Mouse (Mus musculus): ENCODE data around the gene Yy2. TPM values are rescaled to one million over a fixed set of nuclear protein-coding genes. Genes with fewer than 3 reads are reported as not detected.
A peak's percentile ranks its signal among the peaks of the same experiment; 100 is the strongest.

Yy2 gene
- polyA plus RNA-seq (2015; fragmentation: Nextera tagmentation; extraction: Ambion mirVana), result 2.9 and 3.9 TPM in 2 replicates

DNA sequence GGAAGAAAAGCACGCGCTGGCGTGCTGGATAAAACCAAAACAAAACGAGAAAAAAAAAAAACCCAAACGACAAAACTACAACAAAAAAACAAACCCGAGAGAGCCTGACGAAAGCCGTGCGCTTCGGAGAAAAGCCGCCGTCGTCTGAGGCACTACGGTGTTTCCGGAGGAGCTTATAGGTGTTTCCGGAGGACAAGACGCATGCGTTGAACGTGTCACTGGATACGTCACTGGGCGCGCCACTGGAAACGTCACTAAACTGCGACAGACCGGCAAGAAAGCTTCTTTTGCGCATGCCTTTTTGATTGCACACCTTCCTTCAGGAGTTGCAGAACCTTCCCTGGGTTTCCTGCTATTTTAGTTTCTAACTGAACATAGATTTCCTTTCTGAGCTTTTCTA is at the start of gene Yy2:
Gene Yy2 (minus strand): TSS at position 146 of the 400 bp plus-strand sequence.
- 83% methylated on average over 26 of the region's 26 CpGs for WGBS
- no peaks in the 10 kb centered on the region for H3K36me3 ChIP-seq
- no peak within 1 kb of the TSS for H3K9ac ChIP-seq
- no peak within 1 kb of the TSS for H3K4me2 ChIP-seq
- no peak within 1 kb of the TSS for H3K4me3 ChIP-seq (replicated peaks)
- ATAC-seq (ENCODE audit: insufficient read depth, low FRiP score, low read depth), result no peak
- H3K4me1 ChIP-seq, result no peaks in the 10 kb centered on the region
- H3K27ac ChIP-seq, result no peak within 1 kb of the TSS
- H3K9me3 ChIP-seq, result no peaks in the 10 kb centered on the region
- no peaks in the 10 kb centered on the region for H3K27me3 ChIP-seq (replicated peaks)

DNA sequence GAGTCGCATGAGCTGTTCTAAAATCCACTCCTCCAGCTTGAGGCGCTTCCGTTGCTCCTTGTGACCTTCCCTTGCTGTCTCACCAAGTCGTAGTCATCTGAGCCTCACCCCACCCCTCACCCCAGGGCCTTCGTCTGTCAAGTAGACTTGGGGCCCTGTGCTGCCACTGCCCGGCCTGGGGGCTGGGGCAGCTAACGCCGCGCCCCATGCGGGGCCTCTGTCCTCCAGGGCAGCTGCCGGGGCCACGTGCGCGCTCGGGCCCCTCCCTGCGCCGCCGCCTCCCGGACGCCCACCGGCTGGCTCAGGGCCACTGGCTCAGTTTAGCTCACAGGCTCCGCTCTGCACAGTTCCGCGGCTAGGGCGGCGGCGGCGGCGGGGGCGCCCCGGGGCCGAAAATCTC is 44.1 kb upstream of the Yy2 start:
- H3K36me3 ChIP-seq, result no peaks in the 10 kb centered on the region
- WGBS, result 31% methylated on average over 32 of the region's 32 CpGs
- H3K4me1 ChIP-seq, result no peaks in the 10 kb centered on the region
- no peaks in the 10 kb centered on the region for H3K9me3 ChIP-seq
- H3K9ac ChIP-seq, result no peak overlapping the region
- H3K27me3 ChIP-seq (replicated peaks), result no peaks in the 10 kb centered on the region
- H3K4me2 ChIP-seq, result peak overlapping the region; percentile 46
- peak overlapping the region; percentile 11; the same call in 1 of the 2 replicates for H3K4me3 ChIP-seq (replicated peaks)
- no peak overlapping the region for H3K27ac ChIP-seq
- ATAC-seq (ENCODE audit: insufficient read depth, low FRiP score, low read depth), result no peak

DNA sequence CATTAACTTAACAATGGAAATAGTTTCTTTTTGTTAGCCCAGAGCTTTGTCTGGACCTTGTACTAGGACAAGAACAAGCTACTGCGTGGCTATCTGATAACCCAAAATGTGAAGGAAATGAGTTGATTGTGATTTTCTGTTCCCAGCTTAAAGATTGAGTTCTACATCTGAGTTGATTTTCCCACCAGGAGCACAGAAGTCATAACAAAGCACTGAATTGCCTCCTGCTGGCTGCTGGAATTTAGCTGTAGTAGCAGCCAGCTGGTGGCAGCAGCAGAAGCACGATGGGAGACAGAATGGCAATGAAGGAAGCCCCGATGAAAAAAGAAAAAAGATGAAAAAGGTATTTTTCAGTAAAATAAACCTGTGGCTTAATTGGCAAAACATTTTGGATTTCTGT is 32.7 kb upstream of the Yy2 start:
- Histone ChIP-seq H3K4me1 (no peaks in the 10 kb centered on the region), H3K27me3 (replicated peaks) (no peaks in the 10 kb centered on the region), H3K36me3 (no peaks in the 10 kb centered on the region), H3K4me2 (no peak overlapping the region), H3K4me3 (replicated peaks) (no peak overlapping the region), H3K9ac (no peak overlapping the region), H3K9me3 (no peaks in the 10 kb centered on the region), H3K27ac (no peak overlapping the region)
- 26% methylated on average over 3 of the region's 3 CpGs for WGBS
- ATAC-seq (ENCODE audit: insufficient read depth, low FRiP score, low read depth), result no peak

DNA sequence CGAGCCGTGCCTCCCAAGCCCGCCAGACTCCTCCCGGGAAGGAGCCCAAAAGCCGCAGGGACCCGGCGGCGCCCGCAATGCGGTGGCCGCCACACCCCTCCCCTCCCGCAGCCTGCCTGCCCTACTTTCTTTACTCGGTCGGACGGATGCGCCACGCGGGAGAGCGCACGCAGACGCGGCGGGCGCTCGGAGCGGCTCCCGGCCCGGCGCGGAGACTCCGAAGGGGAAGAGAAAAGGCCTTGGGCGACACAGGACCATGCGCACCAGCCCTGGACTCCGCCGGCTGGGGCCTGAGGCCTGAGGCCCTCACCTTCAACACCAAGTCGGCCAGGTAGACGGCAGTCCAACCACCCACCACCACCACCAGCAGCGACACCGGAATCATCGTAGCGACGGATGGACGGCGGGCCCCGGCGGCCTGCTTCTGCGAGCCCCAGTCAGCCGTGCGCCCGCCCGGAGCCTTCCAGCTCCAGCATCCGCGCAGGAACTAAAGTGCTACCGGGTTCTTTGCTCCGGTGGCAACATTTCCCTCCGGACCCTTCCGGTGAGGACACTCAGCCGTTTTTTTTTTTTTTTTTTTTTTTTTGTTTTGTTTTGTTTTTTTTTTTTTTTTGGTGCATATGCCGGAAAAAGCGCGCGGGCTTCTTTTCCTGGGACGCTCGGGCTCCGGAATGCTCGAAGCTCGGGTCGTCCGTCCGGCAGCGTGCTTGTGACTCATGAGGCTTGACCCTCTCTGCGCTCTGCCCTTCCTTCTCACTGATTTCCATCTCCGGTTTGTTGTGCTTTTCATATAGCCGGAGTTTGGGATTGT is 29.6 kb upstream of the Yy2 start, which contains the start of gene Mbtps2:
Gene Mbtps2 (minus strand): TSS at position 530 of the 811 bp plus-strand sequence.
- Histone ChIP-seq H3K36me3 (no peaks in the 10 kb centered on the region), H3K4me2 (peak within 1 kb of the TSS; percentile 46), H3K4me3 (replicated peaks) (peak within 1 kb of the TSS; percentile 59), H3K9ac (peak within 1 kb of the TSS; percentile 48), H3K27ac (peak within 1 kb of the TSS; percentile 92), H3K4me1 (no peaks in the 10 kb centered on the region), H3K9me3 (no peaks in the 10 kb centered on the region), H3K27me3 (replicated peaks) (no peaks in the 10 kb centered on the region)
- peak; percentile 83; the same call in 1 of the 2 replicates for ATAC-seq (ENCODE audit: insufficient read depth, low FRiP score, low read depth)
- WGBS, result 17% methylated on average over 50 of the region's 74 CpGs

DNA sequence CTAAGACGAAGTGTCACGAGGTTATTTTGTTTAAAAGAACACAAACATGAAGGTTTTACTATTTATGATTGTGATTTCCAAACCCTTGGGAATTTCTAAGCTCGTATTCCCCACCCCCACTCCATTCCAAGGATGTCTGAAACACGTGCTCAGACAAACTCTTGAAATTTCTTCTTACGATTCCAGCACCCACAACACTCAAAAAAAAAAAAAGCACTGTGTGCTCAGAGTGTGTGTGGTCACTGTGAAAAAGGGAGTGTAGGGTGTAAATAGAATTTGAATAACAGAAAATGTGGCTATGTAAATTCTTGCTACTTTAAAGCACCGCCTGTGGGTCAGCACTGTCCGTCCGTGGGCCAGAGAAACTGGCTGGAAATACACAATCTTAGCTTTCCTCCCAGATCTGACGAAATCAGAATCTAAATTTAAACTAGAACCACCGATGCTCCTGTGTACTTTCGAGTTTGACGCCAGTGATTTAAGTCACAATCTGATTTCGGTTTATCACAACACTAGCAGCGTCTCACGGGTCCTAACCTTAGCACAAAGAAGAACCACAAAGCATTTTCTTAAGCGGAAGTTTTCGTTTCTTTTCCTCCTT is 28.9 kb upstream of the Yy2 start:
- Histone ChIP-seq H3K27me3 (replicated peaks) (no peaks in the 10 kb centered on the region), H3K27ac (peak overlapping the region; percentile 92), H3K4me1 (no peaks in the 10 kb centered on the region), H3K9ac (peak overlapping the region; percentile 48; the same call in 1 of the 2 replicates), H3K9me3 (no peaks in the 10 kb centered on the region), H3K4me3 (replicated peaks) (peak overlapping the region; percentile 59), H3K36me3 (no peaks in the 10 kb centered on the region), H3K4me2 (peak overlapping the region; percentile 46)
- WGBS, result 14% methylated on average over 17 of the region's 17 CpGs
- no peak for ATAC-seq (ENCODE audit: insufficient read depth, low FRiP score, low read depth)

DNA sequence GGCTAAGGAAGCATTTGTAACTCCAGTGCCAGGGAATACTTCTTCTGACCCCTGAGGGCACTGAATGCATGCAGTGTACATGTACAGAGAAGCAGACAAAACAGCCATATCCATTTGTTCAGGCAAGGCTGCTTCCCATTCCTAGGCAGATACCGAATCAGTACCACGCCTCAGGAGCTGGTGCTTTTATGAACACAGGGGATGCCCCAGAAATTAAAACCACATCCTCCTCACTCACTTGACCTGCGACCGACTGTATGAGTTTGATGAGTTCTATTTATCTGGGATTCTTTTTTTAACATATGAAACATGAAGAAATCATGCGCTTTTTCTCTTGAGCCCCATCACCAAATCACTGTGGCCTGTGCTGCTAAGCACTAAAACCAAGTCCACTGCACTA is 28.0 kb upstream of the Yy2 start:
- H3K36me3 ChIP-seq, result no peaks in the 10 kb centered on the region
- H3K9me3 ChIP-seq, result no peaks in the 10 kb centered on the region
- no peak for ATAC-seq (ENCODE audit: insufficient read depth, low FRiP score, low read depth)
- H3K4me1 ChIP-seq, result no peaks in the 10 kb centered on the region
- H3K27me3 ChIP-seq (replicated peaks), result no peaks in the 10 kb centered on the region
- H3K27ac ChIP-seq, result no peak overlapping the region
- WGBS, result 78% methylated on average over 5 of the region's 5 CpGs
- peak overlapping the region; percentile 46 for H3K4me2 ChIP-seq
- H3K9ac ChIP-seq, result no peak overlapping the region
- 0 out of 2 replicates have a peak overlapping the region, but pooled peaks have one; percentile 59 for H3K4me3 ChIP-seq (replicated peaks)

DNA sequence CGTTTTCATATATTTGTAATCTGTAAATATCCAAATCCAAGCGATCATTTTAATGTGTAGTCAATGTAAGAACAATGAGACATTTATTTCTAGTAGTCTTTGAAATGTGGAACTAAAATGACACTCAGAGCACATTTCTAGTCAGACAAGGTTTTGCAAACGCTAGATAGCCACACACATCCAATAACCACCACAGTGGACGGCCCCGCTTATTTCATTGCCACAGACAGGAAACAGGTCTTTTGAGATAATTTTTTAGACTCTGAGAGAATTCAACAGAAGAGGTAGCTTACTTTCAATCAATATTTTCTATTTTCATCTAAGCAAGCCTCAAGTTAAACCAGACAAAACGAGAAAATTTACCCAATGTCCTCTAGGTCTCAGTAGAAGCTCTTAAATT is 27.1 kb upstream of the Yy2 start:
- Histone ChIP-seq H3K9me3 (no peaks in the 10 kb centered on the region), H3K36me3 (no peaks in the 10 kb centered on the region), H3K9ac (no peak overlapping the region), H3K4me2 (no peak overlapping the region), H3K4me1 (no peaks in the 10 kb centered on the region), H3K27ac (no peak overlapping the region), H3K27me3 (replicated peaks) (no peaks in the 10 kb centered on the region), H3K4me3 (replicated peaks) (no peak overlapping the region)
- WGBS, result 74% methylated on average over 6 of the region's 6 CpGs
- no peak for ATAC-seq (ENCODE audit: insufficient read depth, low FRiP score, low read depth)

DNA sequence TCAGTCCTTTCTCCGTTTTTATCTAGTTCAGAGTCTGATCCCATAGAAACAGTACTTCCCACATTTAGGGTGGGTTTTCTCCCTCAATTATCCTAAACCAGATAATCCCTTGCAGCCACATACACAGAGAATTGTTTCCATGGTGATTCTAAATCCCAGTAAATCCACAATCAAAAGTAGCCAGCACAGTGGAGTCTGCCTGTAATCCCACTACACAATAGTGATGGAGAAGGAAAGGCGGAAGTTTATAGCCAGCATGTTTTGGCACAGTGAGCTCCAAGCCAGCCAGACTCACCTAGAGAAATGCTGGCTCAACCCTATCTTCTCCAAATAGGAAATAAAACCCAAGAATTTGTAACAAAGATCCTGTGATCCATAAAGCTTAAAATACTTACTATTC is 25.8 kb upstream of the Yy2 start:
- no peaks in the 10 kb centered on the region for H3K9me3 ChIP-seq
- WGBS, result 69% methylated on average over 2 of the region's 2 CpGs
- no peaks in the 10 kb centered on the region for H3K4me1 ChIP-seq
- H3K27me3 ChIP-seq (replicated peaks), result no peaks in the 10 kb centered on the region
- H3K4me3 ChIP-seq (replicated peaks), result no peak overlapping the region
- no peak overlapping the region for H3K4me2 ChIP-seq
- H3K9ac ChIP-seq, result no peak overlapping the region
- 0 out of 2 replicates have a peak, but pooled peaks cover 4% of the 10 kb centered on the region for H3K36me3 ChIP-seq
- no peak for ATAC-seq (ENCODE audit: insufficient read depth, low FRiP score, low read depth)
- H3K27ac ChIP-seq, result no peak overlapping the region

DNA sequence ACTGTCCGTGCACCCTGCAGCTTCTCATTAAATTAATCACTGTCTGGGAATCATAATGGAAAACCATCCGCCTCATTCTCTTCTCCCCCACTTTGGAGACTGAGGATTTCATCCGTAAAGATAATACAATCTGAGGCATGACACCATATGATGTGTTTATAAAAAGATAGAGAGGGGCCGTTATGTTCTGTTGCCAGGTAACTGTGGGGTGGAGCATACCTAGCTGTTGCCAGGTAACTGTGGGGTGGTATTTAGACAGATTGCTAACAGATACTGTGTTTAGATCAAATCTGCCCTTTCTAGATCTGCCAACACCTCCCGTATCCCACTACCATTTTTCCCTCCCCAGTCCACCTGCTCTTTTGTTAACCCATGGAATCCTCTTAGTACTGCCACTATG is 18.2 kb upstream of the Yy2 start:
- Histone ChIP-seq H3K9ac (no peak overlapping the region), H3K27ac (no peak overlapping the region), H3K4me2 (no peak overlapping the region), H3K36me3 (0 out of 2 replicates have a peak, but pooled peaks cover 4% of the 10 kb centered on the region), H3K4me3 (replicated peaks) (no peak overlapping the region), H3K9me3 (no peaks in the 10 kb centered on the region), H3K4me1 (no peaks in the 10 kb centered on the region), H3K27me3 (replicated peaks) (no peaks in the 10 kb centered on the region)
- 64% methylated on average over 5 of the region's 5 CpGs for WGBS
- no peak for ATAC-seq (ENCODE audit: insufficient read depth, low FRiP score, low read depth)

DNA sequence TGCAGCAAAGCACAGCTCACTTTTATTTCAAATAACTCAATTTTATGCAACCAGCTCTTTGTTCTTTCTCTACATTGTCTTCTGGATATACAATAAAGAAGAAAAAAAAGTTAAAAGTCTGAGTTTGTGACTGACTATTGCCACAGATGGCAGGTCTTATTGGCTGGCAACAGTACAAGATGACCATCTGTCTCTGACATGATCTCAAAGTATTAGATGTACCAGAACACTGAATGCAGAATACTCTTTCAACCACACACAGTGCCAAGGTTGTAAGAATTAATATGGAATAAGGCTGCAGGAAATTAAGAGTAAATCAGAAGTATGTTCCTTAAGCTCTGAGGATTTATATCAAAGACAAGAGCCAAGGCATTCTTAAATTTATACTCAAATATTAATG is 17.6 kb upstream of the Yy2 start:
- Histone ChIP-seq H3K9ac (no peak overlapping the region), H3K36me3 (0 out of 2 replicates have a peak, but pooled peaks cover 4% of the 10 kb centered on the region), H3K4me3 (replicated peaks) (no peak overlapping the region), H3K4me2 (no peak overlapping the region), H3K4me1 (no peaks in the 10 kb centered on the region), H3K27ac (no peak overlapping the region), H3K9me3 (no peaks in the 10 kb centered on the region), H3K27me3 (replicated peaks) (no peaks in the 10 kb centered on the region)
- ATAC-seq (ENCODE audit: insufficient read depth, low FRiP score, low read depth), result no peak

DNA sequence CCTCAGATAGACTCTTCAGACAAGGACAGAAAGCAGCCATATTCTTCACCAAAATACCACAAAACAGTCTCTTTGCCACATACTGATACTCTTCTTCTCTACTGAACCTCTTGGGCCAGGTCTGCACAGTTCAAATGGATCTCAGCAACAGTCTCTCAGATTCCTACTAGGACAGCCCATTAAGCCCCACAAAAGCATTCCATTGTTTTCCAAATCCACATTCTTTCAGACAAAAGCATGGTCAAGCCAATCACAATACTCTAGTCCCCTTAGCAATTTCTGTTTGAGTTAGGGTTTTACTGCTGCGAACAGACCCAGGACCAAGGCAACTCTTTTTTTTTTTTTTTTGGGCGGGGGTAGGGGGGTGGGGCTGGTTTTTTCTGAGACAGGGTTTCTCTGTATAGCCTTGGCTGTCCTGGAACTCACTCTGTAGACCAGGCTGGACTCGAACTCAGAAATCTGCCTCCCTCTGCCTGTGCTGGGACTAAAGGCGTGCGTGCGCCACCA is 10.4 kb upstream of the Yy2 start:
- Histone ChIP-seq H3K27me3 (replicated peaks) (no peaks in the 10 kb centered on the region), H3K4me1 (no peaks in the 10 kb centered on the region), H3K4me2 (no peak overlapping the region), H3K27ac (no peak overlapping the region), H3K36me3 (no peaks in the 10 kb centered on the region), H3K9ac (no peak overlapping the region), H3K9me3 (no peaks in the 10 kb centered on the region), H3K4me3 (replicated peaks) (no peak overlapping the region)
- ATAC-seq (ENCODE audit: insufficient read depth, low FRiP score, low read depth), result no peak
- 80% methylated on average over 6 of the region's 6 CpGs for WGBS

DNA sequence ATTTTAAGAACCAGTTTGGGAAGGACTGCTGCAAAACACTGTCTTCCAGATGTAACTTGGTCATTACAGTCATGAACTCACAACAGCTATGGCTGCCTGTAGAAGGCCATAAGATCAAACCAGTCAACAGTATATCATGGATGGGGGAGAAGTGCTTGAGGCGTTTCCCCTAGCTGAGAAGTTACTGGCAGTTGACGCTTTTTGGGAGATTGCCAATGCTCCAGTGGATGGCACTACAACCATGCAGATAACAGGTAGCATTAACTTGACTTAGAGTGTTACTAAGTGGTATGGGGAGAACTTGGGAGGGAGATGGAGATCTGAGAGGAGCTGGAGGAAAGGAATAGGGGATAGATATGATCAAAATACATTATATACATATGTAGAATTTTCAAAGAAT is 5.9 kb upstream of the Yy2 start:
- H3K4me2 ChIP-seq, result no peak overlapping the region
- no peaks in the 10 kb centered on the region for H3K4me1 ChIP-seq
- H3K9ac ChIP-seq, result no peak overlapping the region
- H3K9me3 ChIP-seq, result no peaks in the 10 kb centered on the region
- WGBS, result 75% methylated on average over 2 of the region's 2 CpGs
- no peak overlapping the region for H3K27ac ChIP-seq
- no peak overlapping the region for H3K4me3 ChIP-seq (replicated peaks)
- no peaks in the 10 kb centered on the region for H3K36me3 ChIP-seq
- ATAC-seq (ENCODE audit: insufficient read depth, low FRiP score, low read depth), result no peak
- H3K27me3 ChIP-seq (replicated peaks), result no peaks in the 10 kb centered on the region

Measured in stomach, embryonic 15.5 days (tissue).